Mouse (Mus musculus): ENCODE measurements around the gene Pcyt2. TPM values are rescaled to one million over a fixed set of nuclear protein-coding genes. Genes with fewer than 3 reads are reported as not detected.

Pcyt2 gene
- polyA plus RNA-seq, 1 experiment: 432 TPM

DNA sequence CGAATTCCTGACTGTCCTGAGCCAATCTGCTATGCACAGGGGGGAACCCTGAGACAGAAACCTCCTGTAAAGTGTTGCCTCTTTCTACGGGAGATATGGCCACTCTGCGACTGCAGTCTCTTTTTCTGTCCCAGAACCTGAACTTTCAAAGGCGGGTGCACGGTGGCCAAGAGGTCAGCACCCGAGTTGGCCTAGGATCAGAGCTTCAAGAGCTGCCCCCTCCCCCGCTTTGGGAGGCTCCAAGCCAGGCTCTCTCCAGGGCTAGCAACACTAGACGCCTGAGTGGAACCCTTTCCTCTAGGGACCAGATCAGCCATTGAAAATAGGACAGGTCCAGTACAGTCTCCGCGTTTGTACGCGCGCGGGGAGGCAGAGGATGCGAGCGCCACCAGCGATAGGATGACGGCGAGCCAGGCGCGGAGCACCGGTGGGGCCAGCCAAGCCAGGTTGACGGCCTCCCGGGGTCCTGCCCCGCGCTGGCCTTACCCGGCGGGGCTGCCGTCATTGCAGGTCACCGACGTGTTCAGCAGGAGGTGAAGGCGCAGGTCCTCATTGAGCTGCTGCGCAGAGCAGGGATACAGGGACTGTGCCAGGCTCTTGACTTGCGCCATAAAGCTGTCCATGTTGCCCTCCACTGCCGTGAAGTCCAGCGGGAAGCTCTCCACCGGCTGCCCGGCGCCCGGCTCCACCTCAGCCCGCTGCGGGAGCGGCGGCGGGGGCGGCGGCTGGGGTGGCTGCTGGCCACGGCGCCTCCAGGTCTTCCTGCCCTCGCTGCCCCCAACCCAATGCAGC lies 42.0 kb upstream of the Pcyt2 start:
- Histone ChIP-seq H3K36me3 (ENCODE audit: control insufficient read depth, insufficient read depth, low read length) (no peaks in the 10 kb centered on the region), H3K4me1 (ENCODE audit: control insufficient read depth, insufficient read depth, low read length) (peaks cover 10% of the 10 kb centered on the region; the same call in 1 of the 2 replicates), H3K27me3 (replicated peaks; ENCODE audit: control insufficient read depth, insufficient read depth, low read length) (no peaks in the 10 kb centered on the region), H3K27ac (ENCODE audit: insufficient read depth, low read depth, low read length) (no peak overlapping the region), H3K4me3 (ENCODE audit: insufficient read depth, low read depth, low read length) (peak overlapping the region; percentile 61)
- DNase-seq: peak; percentile 53
- 3% methylated on average over 49 of the region's 50 CpGs for WGBS
- TF ChIP-seq CTCF (conservative IDR thresholded peaks at IDR 0.05; ENCODE audit: insufficient read depth, insufficient read length, low read depth, low read length) (no peak), POLR2A (IDR thresholded peaks at IDR 0.05; ENCODE audit: low read depth, low read length) (no peak)

DNA sequence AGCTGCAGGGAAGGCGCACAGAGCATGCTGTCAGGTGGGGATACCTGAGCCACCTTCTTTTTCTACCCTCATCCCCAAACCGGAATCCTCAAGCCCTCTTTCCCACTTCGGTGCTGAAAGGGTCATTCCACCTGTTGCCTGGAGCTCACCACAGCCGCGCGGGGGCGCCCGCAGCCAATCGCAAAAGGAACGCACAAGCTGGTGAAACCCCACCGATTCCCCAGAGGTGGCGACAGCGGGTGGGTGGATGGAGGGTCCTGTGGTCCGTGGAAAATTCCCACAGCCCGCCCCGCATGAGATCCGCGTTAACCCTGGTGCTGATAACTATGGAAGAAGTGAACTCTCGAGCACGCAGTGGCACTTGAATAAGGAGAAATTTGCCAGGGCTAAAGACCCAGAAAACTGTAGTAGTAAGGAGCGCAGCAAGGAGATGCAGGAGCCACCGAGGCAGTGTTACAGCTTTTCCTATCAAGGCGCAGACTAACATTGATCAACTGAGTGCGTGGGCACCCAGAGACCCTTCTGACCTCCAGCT lies 41.2 kb upstream of the Pcyt2 start:
- Histone ChIP-seq H3K27ac (ENCODE audit: insufficient read depth, low read depth, low read length) (no peak overlapping the region), H3K4me1 (ENCODE audit: control insufficient read depth, insufficient read depth, low read length) (peaks cover 10% of the 10 kb centered on the region; the same call in 1 of the 2 replicates), H3K27me3 (replicated peaks; ENCODE audit: control insufficient read depth, insufficient read depth, low read length) (no peaks in the 10 kb centered on the region), H3K36me3 (ENCODE audit: control insufficient read depth, insufficient read depth, low read length) (no peaks in the 10 kb centered on the region), H3K4me3 (ENCODE audit: insufficient read depth, low read depth, low read length) (peak overlapping the region; percentile 61)
- 1% methylated on average over 24 of the region's 24 CpGs for WGBS
- DNase-seq: peak; percentile 90
- TF ChIP-seq CTCF (conservative IDR thresholded peaks at IDR 0.05; ENCODE audit: insufficient read depth, insufficient read length, low read depth, low read length) (peak; percentile 82), POLR2A (IDR thresholded peaks at IDR 0.05; ENCODE audit: low read depth, low read length) (no peak)

- TF ChIP-seq CTCF (conservative IDR thresholded peaks at IDR 0.05; ENCODE audit: insufficient read depth, insufficient read length, low read depth, low read length): no peak
- no peak for TF ChIP-seq POLR2A (IDR thresholded peaks at IDR 0.05; ENCODE audit: low read depth, low read length)
- DNase-seq: peak; percentile 83
Observed at GRCm38 (mm10) chr11:120657301-120657700, 39.6 kb upstream of the Pcyt2 start.

GRCm38 (mm10) chr11:120654741-120655140 lies 37.0 kb upstream of the Pcyt2 start:
- H3K4me1 ChIP-seq (ENCODE audit: control insufficient read depth, insufficient read depth, low read length): peaks cover 10% of the 10 kb centered on the region; the same call in 1 of the 2 replicates
- no peaks in the 10 kb centered on the region for H3K27me3 ChIP-seq (replicated peaks; ENCODE audit: control insufficient read depth, insufficient read depth, low read length)
- no peak for TF ChIP-seq CTCF (conservative IDR thresholded peaks at IDR 0.05; ENCODE audit: insufficient read depth, insufficient read length, low read depth, low read length)
- no peak for TF ChIP-seq POLR2A (IDR thresholded peaks at IDR 0.05; ENCODE audit: low read depth, low read length)
- peak; percentile 59 for DNase-seq
- H3K36me3 ChIP-seq (ENCODE audit: control insufficient read depth, insufficient read depth, low read length): no peaks in the 10 kb centered on the region
- no peak overlapping the region for H3K4me3 ChIP-seq (ENCODE audit: insufficient read depth, low read depth, low read length)
- 78% methylated on average over 3 of the region's 3 CpGs for WGBS
- no peak overlapping the region for H3K27ac ChIP-seq (ENCODE audit: insufficient read depth, low read depth, low read length)

More at GRCm38 (mm10) chr11:120657301-120657700, 39.6 kb upstream of the Pcyt2 start:
- no peak overlapping the region for H3K27ac ChIP-seq (ENCODE audit: insufficient read depth, low read depth, low read length)
- 56% methylated on average over 4 of the region's 4 CpGs for WGBS
- peaks cover 10% of the 10 kb centered on the region; the same call in 1 of the 2 replicates for H3K4me1 ChIP-seq (ENCODE audit: control insufficient read depth, insufficient read depth, low read length)
- H3K27me3 ChIP-seq (replicated peaks; ENCODE audit: control insufficient read depth, insufficient read depth, low read length): no peaks in the 10 kb centered on the region
- H3K36me3 ChIP-seq (ENCODE audit: control insufficient read depth, insufficient read depth, low read length): no peaks in the 10 kb centered on the region
- H3K4me3 ChIP-seq (ENCODE audit: insufficient read depth, low read depth, low read length): no peak overlapping the region

GRCm38 (mm10) chr11:120651872-120652271 lies 34.1 kb upstream of the Pcyt2 start:
- Histone ChIP-seq H3K4me1 (ENCODE audit: control insufficient read depth, insufficient read depth, low read length) (peaks cover 2% of the 10 kb centered on the region; the same call in 1 of the 2 replicates), H3K4me3 (ENCODE audit: insufficient read depth, low read depth, low read length) (no peak overlapping the region), H3K36me3 (ENCODE audit: control insufficient read depth, insufficient read depth, low read length) (no peaks in the 10 kb centered on the region), H3K27me3 (replicated peaks; ENCODE audit: control insufficient read depth, insufficient read depth, low read length) (no peaks in the 10 kb centered on the region), H3K27ac (ENCODE audit: insufficient read depth, low read depth, low read length) (no peak overlapping the region)
- TF ChIP-seq CTCF (conservative IDR thresholded peaks at IDR 0.05; ENCODE audit: insufficient read depth, insufficient read length, low read depth, low read length) (peak; percentile 47), POLR2A (IDR thresholded peaks at IDR 0.05; ENCODE audit: low read depth, low read length) (no peak)
- 76% methylated on average over 3 of the region's 3 CpGs for WGBS
- DNase-seq: no peak

DNA sequence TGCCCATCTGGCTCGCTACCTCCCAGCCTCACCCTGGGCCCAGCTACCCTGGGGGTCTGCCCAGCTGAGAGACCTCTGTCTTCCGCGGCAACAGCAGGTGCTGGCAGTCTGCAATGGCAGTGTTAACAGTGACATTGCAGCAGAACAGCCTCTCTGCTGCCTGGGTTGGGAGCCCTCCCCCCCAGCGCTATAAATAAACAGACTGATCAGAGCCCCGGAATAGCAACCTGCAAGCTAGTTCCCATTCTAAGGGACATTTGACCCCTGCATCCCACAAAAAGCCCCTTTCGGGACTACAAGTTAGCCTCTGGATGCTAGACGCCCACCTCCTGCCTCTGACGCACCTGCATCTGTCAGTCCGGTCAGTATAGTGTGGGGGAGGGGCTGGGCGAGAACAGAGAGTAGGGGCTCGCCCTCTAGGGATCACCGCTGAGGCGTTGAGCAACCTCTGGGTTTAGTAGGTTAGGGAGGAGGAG lies 30.3 kb upstream of the Pcyt2 start, which contains the start of gene Myadml2:
TSS of gene Myadml2 (minus strand) at position 158 of the 476 bp plus-strand sequence.
- Histone ChIP-seq H3K4me1 (ENCODE audit: control insufficient read depth, insufficient read depth, low read length) (peaks cover 2% of the 10 kb centered on the region; the same call in 1 of the 2 replicates), H3K36me3 (ENCODE audit: control insufficient read depth, insufficient read depth, low read length) (no peaks in the 10 kb centered on the region), H3K4me3 (ENCODE audit: insufficient read depth, low read depth, low read length) (no peak within 1 kb of the TSS), H3K27ac (ENCODE audit: insufficient read depth, low read depth, low read length) (no peak within 1 kb of the TSS), H3K27me3 (replicated peaks; ENCODE audit: control insufficient read depth, insufficient read depth, low read length) (no peaks in the 10 kb centered on the region)
- 13% methylated on average over 13 of the region's 13 CpGs for whole genome bisulfite sequencing
- DNase-seq: no peak
- no peak for TF ChIP-seq POLR2A (IDR thresholded peaks at IDR 0.05; ENCODE audit: low read depth, low read length)
- TF ChIP-seq CTCF (conservative IDR thresholded peaks at IDR 0.05; ENCODE audit: insufficient read depth, insufficient read length, low read depth, low read length): no peak
